Mouse (Mus musculus) thymus, adult 2 months (tissue): ENCODE results near the gene Hsf4.

Experiments used
- CTCF ChIP-seq: fragments of 200-500 bp; IDR thresholded peaks from 2 replicates; pipeline ENCODE4 v1.5.1; 2012; ENCODE audit warnings: mild to moderate bottlenecking, control low read depth, low read length, moderate library complexity, borderline replicate concordance; ENCODE audit not compliant: control insufficient read depth, poor library complexity, insufficient read depth; ENCODE audit errors: extremely low read depth
- POLR2A ChIP-seq: fragments of 200-500 bp; IDR thresholded peaks from 2 replicates; pipeline ENCODE4 v1.6.1; 2012; ENCODE audit warnings: mild to moderate bottlenecking, low read length, control low read depth, moderate library complexity; ENCODE audit not compliant: control insufficient read depth, poor library complexity, insufficient read depth; ENCODE audit errors: extremely low read depth

DNA sequence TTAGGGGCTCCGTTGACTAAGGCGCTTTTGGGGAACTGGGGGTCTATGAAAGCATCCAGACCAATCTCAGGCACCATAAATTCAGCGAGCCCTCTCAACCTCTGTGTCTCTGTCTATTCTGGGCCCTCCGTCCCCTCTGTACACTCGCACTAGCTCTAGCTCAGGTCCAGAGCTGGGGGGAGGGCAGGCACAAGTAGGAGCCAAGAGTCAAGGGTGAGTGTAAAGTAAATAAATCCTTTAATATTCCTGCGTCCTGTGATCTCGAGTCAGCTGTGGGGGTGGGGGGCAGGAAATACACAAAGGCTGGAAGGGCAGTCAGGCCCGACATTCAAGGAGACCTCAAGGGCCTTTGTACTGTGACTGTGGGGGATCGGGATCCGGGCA, 534 bp upstream of the Hsf4 start:
- no peak for TF ChIP-seq CTCF
- TF ChIP-seq POLR2A = no peak
